Mouse (Mus musculus) embryo, embryonic 11 days (tissue): Measurements from ENCODE around the gene Mbnl2.
"Not testable (repeated sequence)": the region's sequence is repeated elsewhere in the genome, so short reads cannot be mapped to it uniquely, and the experiment has no call there.

Experiments
- DNase-seq: peaks from one replicate; pipeline ENCODE4 v3.0.0-alpha.2; 2015

The Mbnl2 gene

GRCm38 (mm10) chr14:120333465-120334243 lies 58.2 kb downstream of the Mbnl2 start:
- no peak for DNase-seq

- DNase-seq = no peak
These were observed 59.9 kb downstream of the Mbnl2 start for GRCm38 (mm10) chr14:120335366-120335765.

GRCm38 (mm10) chr14:120335871-120336270 lies 60.4 kb downstream of the Mbnl2 start:
- no peak for DNase-seq

GRCm38 (mm10) chr14:120336380-120336779 lies 60.9 kb downstream of the Mbnl2 start:
- no peak for DNase-seq

GRCm38 (mm10) chr14:120336841-120337240 lies 61.4 kb downstream of the Mbnl2 start:
- no peak for DNase-seq

- peak; percentile 28 for DNase-seq
These were observed 62.4 kb downstream of the Mbnl2 start for GRCm38 (mm10) chr14:120337731-120338462.

GRCm38 (mm10) chr14:120338706-120339105 lies 63.2 kb downstream of the Mbnl2 start:
- DNase-seq = no peak

GRCm38 (mm10) chr14:120341912-120342311 lies 66.4 kb downstream of the Mbnl2 start:
- DNase-seq = no peak

GRCm38 (mm10) chr14:120342321-120342720 lies 66.9 kb downstream of the Mbnl2 start:
- no peak for DNase-seq

GRCm38 (mm10) chr14:120344641-120345040 lies 69.2 kb downstream of the Mbnl2 start:
- DNase-seq = no peak

- no peak for DNase-seq
These were observed 72.2 kb downstream of the Mbnl2 start for GRCm38 (mm10) chr14:120347410-120348315.

- DNase-seq = no peak
These were observed 73.9 kb downstream of the Mbnl2 start for GRCm38 (mm10) chr14:120349332-120349731.

- DNase-seq = no peak
These were observed 76.8 kb downstream of the Mbnl2 start for GRCm38 (mm10) chr14:120352136-120352843.

GRCm38 (mm10) chr14:120353211-120353610 lies 77.7 kb downstream of the Mbnl2 start:
- no peak for DNase-seq

- no peak for DNase-seq
These were observed 79.1 kb downstream of the Mbnl2 start for GRCm38 (mm10) chr14:120354595-120354994.

GRCm38 (mm10) chr14:120355040-120355741 lies 79.7 kb downstream of the Mbnl2 start:
- DNase-seq = peak; percentile 73

- no peak for DNase-seq
These were observed 80.4 kb downstream of the Mbnl2 start for GRCm38 (mm10) chr14:120355742-120356440.

- DNase-seq = no peak
These were observed 82.0 kb downstream of the Mbnl2 start for GRCm38 (mm10) chr14:120357321-120358070.

GRCm38 (mm10) chr14:120359608-120360007 lies 84.1 kb downstream of the Mbnl2 start:
- DNase-seq = not testable (repeated sequence)

GRCm38 (mm10) chr14:120361121-120361520 lies 85.7 kb downstream of the Mbnl2 start:
- DNase-seq = no peak
